Mouse (Mus musculus) cerebellum, postnatal 10 days (tissue): ENCODE measurements at regions not wholly inside any gene's neighbourhood (a gene's known extent, or its start where the extent isn't known, plus 50 kb on each side); places are given as distances from the start of the nearest gene placed in this dataset.

Experiments used
- DNase-seq, 2 experiments: peaks; one replicate each; pipeline ENCODE4 v3.0.0; 2021; ENCODE audit warnings: mixed read lengths in 2 of 2

GRCm38 (mm10) chrX:5873464-5873863, 173.8 kb upstream of the Nudt11 start:
- no peak for DNase-seq

- DNase-seq: peak; percentile 2 to 10
Observed at GRCm38 (mm10) chrX:5917203-5917602, 130.1 kb upstream of the Nudt11 start.

GRCm38 (mm10) chrX:5933517-5933916, 113.7 kb upstream of the Nudt11 start:
- peak; percentile 5 to 15 for DNase-seq

- DNase-seq: no peak
Observed at GRCm38 (mm10) chrX:5941956-5942355, 105.3 kb upstream of the Nudt11 start.
